Mouse (Mus musculus) hindbrain, postnatal 0 days (tissue): ENCODE measurements at regions not wholly inside any gene's neighbourhood (a gene's known extent, or its start where the extent isn't known, plus 50 kb on each side); places are given as distances from the start of the nearest gene placed in this dataset.
"Not testable (repeated sequence)": the region's sequence is repeated elsewhere in the genome, so short reads cannot be mapped to it uniquely, and the experiment has no call there.

Experiments
- ATAC-seq: fragments of 200-750 bp; cut with Nextera tagmentation; 2 replicates; pipeline ENCODE4 v1.8.0; 2017; ENCODE audit warnings: mild to moderate bottlenecking, moderate TSS enrichment, moderate library complexity
- DNase-seq: peaks from one replicate; pipeline ENCODE4 v3.0.0-alpha.2; 2015; ENCODE audit warnings: low spot score
- H3K27ac ChIP-seq: fragments of 300-500 bp; sonication (generic); 2 replicates; pipeline ENCODE4 v1.5.1; 2014; ENCODE audit warnings: mild to moderate bottlenecking
- H3K27me3 ChIP-seq: fragments of 300-500 bp; sonication (generic); 2 replicates; pipeline ENCODE4 v1.6.1; 2014; ENCODE audit warnings: low read length, mixed read lengths; ENCODE audit not compliant: insufficient read depth
- H3K36me3 ChIP-seq: fragments of 300-500 bp; sonication (generic); 2 replicates; pipeline ENCODE4 v1.6.1; 2014; ENCODE audit warnings: low read length, mixed read lengths; ENCODE audit not compliant: insufficient read depth
- H3K4me1 ChIP-seq: fragments of 300-500 bp; sonication (generic); 2 replicates; pipeline ENCODE4 v1.6.1; 2014; ENCODE audit warnings: antibody characterized with exemption, low read length, mixed read lengths; ENCODE audit not compliant: insufficient read depth
- H3K4me2 ChIP-seq: fragments of 300-500 bp; sonication (generic); 2 replicates; pipeline ENCODE4 v1.6.1; 2014; ENCODE audit warnings: low read depth, mild to moderate bottlenecking, low read length, moderate library complexity, mixed read lengths
- H3K4me3 ChIP-seq: fragments of 300-500 bp; sonication (generic); 2 replicates; pipeline ENCODE4 v1.5.1; 2014; ENCODE audit warnings: low read length
- H3K9ac ChIP-seq: fragments of 300-500 bp; sonication (generic); replicated peaks from 2 replicates; pipeline ENCODE4 v1.6.1; 2014; ENCODE audit warnings: mild to moderate bottlenecking, low read length, moderate library complexity, mixed read lengths
- H3K9me3 ChIP-seq: fragments of 300-500 bp; sonication (generic); 2 replicates; pipeline ENCODE4 v1.6.1; 2016; ENCODE audit warnings: low read length, mixed read lengths
- CTCF ChIP-seq: IDR thresholded peaks from 2 replicates; pipeline ENCODE4 v1.5.1; 2016; ENCODE audit warnings: antibody characterized with exemption, control low read depth, low read depth
- WGBS: fragments of 180-500 bp; shearing (Covaris S2); extraction: QIAGEN DNeasy Blood & Tissue Kit; methylation state at CpG from one replicate; pipeline ENCODE4 v1.1.7; 2014; 5-methylcytosine and 5-hydroxymethylcytosine counted together

- H3K27ac ChIP-seq, result no peak overlapping the region
- H3K27me3 ChIP-seq, result no peaks in the 10 kb centered on the region
- DNase-seq (peak; percentile 66), ATAC-seq (no peak)
- no peak overlapping the region for H3K4me3 ChIP-seq
- no peak overlapping the region for H3K9ac ChIP-seq
- H3K4me2 ChIP-seq, result no peak overlapping the region
- H3K4me1 ChIP-seq, result no peaks in the 10 kb centered on the region
- TF ChIP-seq CTCF, result no peak
- no peaks in the 10 kb centered on the region for H3K36me3 ChIP-seq
- 48% methylated on average over 2 of the region's 2 CpGs for WGBS
- H3K9me3 ChIP-seq, result no peaks in the 10 kb centered on the region
These were observed 196.5 kb upstream of the Grik2 start for GRCm38 (mm10) chr10:49985038-49985437.

GRCm38 (mm10) chr10:49952434-49952833, 163.9 kb upstream of the Grik2 start:
- H3K9me3 ChIP-seq, result no peaks in the 10 kb centered on the region
- no peak for TF ChIP-seq CTCF

GRCm38 (mm10) chr10:49937305-49937704, 148.7 kb upstream of the Grik2 start:
- H3K9ac ChIP-seq, H3K4me3 ChIP-seq, H3K27me3 ChIP-seq, H3K4me2 ChIP-seq, H3K9me3 ChIP-seq, ATAC-seq, H3K27ac ChIP-seq, H3K4me1 ChIP-seq, DNase-seq, H3K36me3 ChIP-seq: not testable (repeated sequence)
- WGBS, result 95% methylated on average over 2 of the region's 2 CpGs

More at GRCm38 (mm10) chr10:49952434-49952833, 163.9 kb upstream of the Grik2 start:
- Histone ChIP-seq H3K27me3 (no peaks in the 10 kb centered on the region), H3K27ac (no peak overlapping the region), H3K9ac (no peak overlapping the region), H3K36me3 (no peaks in the 10 kb centered on the region), H3K4me3 (no peak overlapping the region), H3K4me1 (no peaks in the 10 kb centered on the region), H3K4me2 (no peak overlapping the region)
- DNase-seq, result no peak
- no peak for ATAC-seq

- not testable (repeated sequence) for DNase-seq, H3K9me3 ChIP-seq, H3K4me3 ChIP-seq, H3K27me3 ChIP-seq, ATAC-seq, H3K4me1 ChIP-seq, H3K4me2 ChIP-seq, H3K9ac ChIP-seq, H3K27ac ChIP-seq, H3K36me3 ChIP-seq
- 84% methylated on average over 4 of the region's 4 CpGs for WGBS
These were observed 120.6 kb upstream of the Grik2 start for GRCm38 (mm10) chr10:49909206-49909605.

- not testable (repeated sequence) for H3K4me1 ChIP-seq, H3K27ac ChIP-seq, H3K9ac ChIP-seq, H3K4me2 ChIP-seq, DNase-seq, H3K36me3 ChIP-seq, H3K27me3 ChIP-seq, ATAC-seq, H3K4me3 ChIP-seq, H3K9me3 ChIP-seq
- 79% methylated on average over 1 of the region's 1 CpGs for WGBS
These were observed 119.6 kb upstream of the Grik2 start for GRCm38 (mm10) chr10:49908126-49908525.

- not testable (repeated sequence) for H3K9me3 ChIP-seq, H3K4me3 ChIP-seq, H3K36me3 ChIP-seq, H3K4me1 ChIP-seq, H3K27ac ChIP-seq, H3K4me2 ChIP-seq, H3K9ac ChIP-seq, ATAC-seq, DNase-seq, H3K27me3 ChIP-seq
- WGBS, result 88% methylated on average over 1 of the region's 1 CpGs
These were observed 116.1 kb upstream of the Grik2 start for GRCm38 (mm10) chr10:49904626-49905025.

GRCm38 (mm10) chr10:49895436-49895835, 106.9 kb upstream of the Grik2 start:
- Histone ChIP-seq H3K9ac (no peak overlapping the region), H3K9me3 (no peaks in the 10 kb centered on the region), H3K36me3 (no peaks in the 10 kb centered on the region), H3K27ac (no peak overlapping the region), H3K4me3 (no peak overlapping the region), H3K27me3 (no peaks in the 10 kb centered on the region), H3K4me2 (no peak overlapping the region), H3K4me1 (no peaks in the 10 kb centered on the region)
- TF ChIP-seq CTCF, result no peak
- ATAC-seq (no peak), DNase-seq (no peak)
- WGBS, result 72% methylated on average over 3 of the region's 3 CpGs

GRCm38 (mm10) chr10:49884106-49884505, 95.5 kb upstream of the Grik2 start:
- DNase-seq (no peak), ATAC-seq (no peak)
- TF ChIP-seq CTCF, result no peak
- Histone ChIP-seq H3K4me2 (no peak overlapping the region), H3K27me3 (no peaks in the 10 kb centered on the region), H3K4me3 (no peak overlapping the region), H3K36me3 (no peaks in the 10 kb centered on the region), H3K9me3 (no peaks in the 10 kb centered on the region), H3K4me1 (no peaks in the 10 kb centered on the region), H3K9ac (no peak overlapping the region), H3K27ac (no peak overlapping the region)
- WGBS, result 75% methylated on average over 2 of the region's 2 CpGs
